Mouse (Mus musculus): ENCODE results near the gene Prdm13. TPM values are rescaled to one million over a fixed set of nuclear protein-coding genes. Genes with fewer than 3 reads are reported as not detected.
A peak's percentile ranks its signal among the peaks of the same experiment; 100 is the strongest.

Prdm13 gene
- polyA plus RNA-seq (2014; fragmentation: Nextera tagmentation; extraction: Ambion mirVana), result 0.36 and 0.50 TPM in 2 replicates

DNA sequence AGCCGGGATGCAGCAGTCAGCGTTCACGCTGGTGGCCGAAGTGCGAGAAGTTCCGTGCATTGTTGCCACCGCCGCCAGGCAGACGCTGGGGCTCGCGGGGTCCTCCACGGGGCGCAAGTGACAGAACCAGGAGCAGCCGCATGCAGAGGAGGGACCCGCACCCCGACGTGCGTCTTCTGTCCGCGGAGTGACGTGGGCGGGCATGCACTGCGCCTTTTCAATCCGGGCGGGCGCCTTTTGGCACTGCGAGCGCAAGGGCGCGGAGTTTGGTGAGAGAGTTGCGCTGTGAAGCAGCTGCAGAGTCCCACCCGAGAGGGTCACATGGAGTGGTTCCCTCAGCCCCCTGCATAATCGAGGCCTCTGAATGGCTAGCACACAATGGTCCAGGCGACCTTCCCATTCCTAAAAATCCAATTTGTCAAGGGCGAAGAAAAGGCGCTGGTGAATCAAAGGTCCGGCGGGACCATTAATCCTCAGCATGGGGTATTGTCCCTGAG lies at the start of gene Prdm13:
Gene Prdm13 (minus strand): TSS at position 369 of the 497 bp plus-strand sequence.
- peak; percentile 76 for ATAC-seq (ENCODE audit: low read depth)
- Histone ChIP-seq H3K4me1 (ENCODE audit: control insufficient read depth, insufficient read depth, low read length) (peaks cover 13% of the 10 kb centered on the region; the same call in 1 of the 2 replicates), H3K9me3 (ENCODE audit: control insufficient read depth, low read length) (no peaks in the 10 kb centered on the region), H3K4me2 (ENCODE audit: low read depth, low read length) (peak within 1 kb of the TSS; percentile 33), H3K27me3 (ENCODE audit: control insufficient read depth, insufficient read depth, low read length) (peaks cover 45% of the 10 kb centered on the region), H3K4me3 (ENCODE audit: low read depth, low read length) (peak within 1 kb of the TSS; percentile 24), H3K36me3 (ENCODE audit: control insufficient read depth, insufficient read depth, low read length) (no peaks in the 10 kb centered on the region), H3K27ac (ENCODE audit: low read depth, low read length) (no peak within 1 kb of the TSS), H3K9ac (replicated peaks; ENCODE audit: low read depth, low read length) (no peak within 1 kb of the TSS)
- under 1% methylated on average over 37 of the region's 38 CpGs for WGBS

DNA sequence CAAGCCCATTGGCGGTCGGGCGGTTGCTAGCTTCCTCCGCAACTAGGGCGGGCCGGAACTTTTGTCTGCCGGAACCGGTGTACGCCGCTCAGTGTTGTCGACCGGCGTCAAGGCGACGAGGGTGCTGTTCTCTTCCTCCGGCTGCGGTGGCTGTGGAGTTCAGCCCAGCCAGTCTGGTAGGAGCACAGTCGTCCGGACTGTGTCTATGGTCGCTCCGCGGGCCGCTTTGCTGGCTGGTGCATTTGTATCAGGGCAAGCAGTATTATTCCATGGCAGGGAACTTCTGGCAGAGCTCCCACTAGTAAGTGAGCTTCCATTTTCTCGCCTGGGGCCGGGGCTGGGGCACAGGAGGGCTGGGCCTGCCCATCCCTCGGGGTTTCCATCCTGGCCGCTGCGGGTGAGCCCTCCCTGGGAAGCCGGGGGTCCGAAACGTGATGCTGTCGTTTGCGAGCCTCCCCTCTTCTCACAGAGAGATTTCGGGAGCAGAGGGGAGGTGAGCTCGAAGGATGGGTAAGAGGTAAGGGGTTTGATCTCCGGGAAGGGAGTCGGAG lies 41.9 kb upstream of the Prdm13 start, which contains the start of gene Ccnc:
Gene Ccnc (plus strand): TSS at position 87 of the 551 bp plus-strand sequence.
- peak; percentile 99 for ATAC-seq (ENCODE audit: low read depth)
- H3K9ac ChIP-seq (replicated peaks; ENCODE audit: low read depth, low read length), result peak within 1 kb of the TSS; percentile 70
- WGBS, result under 1% methylated on average over 37 of the region's 37 CpGs
- peaks cover 6% of the 10 kb centered on the region; the same call in 1 of the 2 replicates for H3K4me1 ChIP-seq (ENCODE audit: control insufficient read depth, insufficient read depth, low read length)
- peak within 1 kb of the TSS; percentile 48 for H3K4me3 ChIP-seq (ENCODE audit: low read depth, low read length)
- H3K9me3 ChIP-seq (ENCODE audit: control insufficient read depth, low read length), result no peaks in the 10 kb centered on the region
- H3K27me3 ChIP-seq (ENCODE audit: control insufficient read depth, insufficient read depth, low read length), result no peaks in the 10 kb centered on the region
- peak within 1 kb of the TSS; percentile 60 for H3K4me2 ChIP-seq (ENCODE audit: low read depth, low read length)
- H3K36me3 ChIP-seq (ENCODE audit: control insufficient read depth, insufficient read depth, low read length), result peaks cover 1% of the 10 kb centered on the region; the same call in 1 of the 2 replicates
- peak within 1 kb of the TSS; percentile 63 for H3K27ac ChIP-seq (ENCODE audit: low read depth, low read length)

DNA sequence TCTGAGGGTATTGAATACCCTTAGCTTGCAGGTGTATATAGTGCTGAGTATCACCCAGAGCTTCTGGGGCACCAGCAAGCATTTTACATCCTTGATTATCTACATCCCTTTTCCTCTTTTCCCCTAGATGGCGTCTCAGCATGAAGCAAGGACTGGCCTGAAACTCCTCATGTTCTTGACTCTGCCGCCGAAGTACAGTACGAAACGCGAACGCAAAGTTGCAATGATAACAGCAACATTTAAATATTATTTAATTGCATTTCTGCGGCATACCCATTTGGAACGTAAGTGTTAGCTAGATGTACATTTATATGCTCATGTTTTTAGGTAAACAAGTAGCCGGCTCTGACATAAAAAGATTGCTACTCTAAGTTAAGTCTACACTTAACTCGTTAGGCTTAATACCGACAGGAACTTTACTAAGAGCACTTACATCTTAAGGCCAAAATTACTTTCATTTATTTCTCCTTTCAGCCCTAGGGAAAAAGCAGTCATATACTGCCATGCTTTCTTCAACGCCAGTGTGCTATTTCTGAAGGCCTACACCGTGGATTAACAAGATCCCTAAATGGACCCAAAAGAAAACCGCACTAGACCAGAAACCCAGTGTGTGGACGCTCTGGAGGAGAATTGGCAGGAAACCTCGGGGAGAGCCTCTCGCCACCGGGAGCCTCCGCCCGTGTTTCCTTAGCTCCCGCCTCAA lies 41.3 kb upstream of the Prdm13 start:
- WGBS, result 1% methylated on average over 22 of the region's 22 CpGs
- ATAC-seq (ENCODE audit: low read depth), result peak; percentile 73
- Histone ChIP-seq H3K36me3 (ENCODE audit: control insufficient read depth, insufficient read depth, low read length) (no peaks in the 10 kb centered on the region), H3K4me1 (ENCODE audit: control insufficient read depth, insufficient read depth, low read length) (peaks cover 6% of the 10 kb centered on the region; the same call in 1 of the 2 replicates), H3K9ac (replicated peaks; ENCODE audit: low read depth, low read length) (peak overlapping the region; percentile 70), H3K27me3 (ENCODE audit: control insufficient read depth, insufficient read depth, low read length) (no peaks in the 10 kb centered on the region), H3K9me3 (ENCODE audit: control insufficient read depth, low read length) (no peaks in the 10 kb centered on the region), H3K4me3 (ENCODE audit: low read depth, low read length) (peak overlapping the region; percentile 48), H3K4me2 (ENCODE audit: low read depth, low read length) (peak overlapping the region; percentile 60), H3K27ac (ENCODE audit: low read depth, low read length) (peak overlapping the region; percentile 63)

DNA sequence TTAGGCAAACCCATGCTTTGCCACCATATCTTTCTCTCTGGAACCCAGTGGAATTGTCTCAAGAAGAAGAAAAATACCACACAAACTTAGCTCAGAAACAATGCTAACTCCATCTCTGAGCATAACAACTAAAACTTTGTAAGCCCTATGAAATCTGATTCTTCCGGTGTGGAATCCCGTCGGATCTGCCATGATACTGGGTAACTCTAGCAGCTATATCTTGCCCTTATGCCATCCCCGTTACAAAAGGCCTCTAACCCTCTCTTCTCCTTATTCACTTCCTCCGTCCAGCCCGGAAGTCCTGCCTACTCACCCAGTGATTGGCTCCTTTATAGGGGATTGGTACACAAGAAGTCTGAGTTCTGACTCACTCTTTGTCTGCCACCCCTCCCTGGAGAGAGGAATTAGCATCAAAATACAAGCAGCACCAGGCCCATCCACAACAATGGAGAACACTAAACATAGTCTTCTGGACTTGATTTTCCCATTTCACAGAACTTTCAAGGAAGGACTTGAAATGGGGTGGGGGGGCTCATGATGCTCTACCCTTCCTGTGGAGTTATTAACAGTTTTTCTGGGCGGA lies 37.1 kb upstream of the Prdm13 start:
- 42% methylated on average over 7 of the region's 7 CpGs for WGBS
- H3K27me3 ChIP-seq (ENCODE audit: control insufficient read depth, insufficient read depth, low read length), result no peaks in the 10 kb centered on the region
- H3K4me1 ChIP-seq (ENCODE audit: control insufficient read depth, insufficient read depth, low read length), result no peaks in the 10 kb centered on the region
- no peak overlapping the region for H3K27ac ChIP-seq (ENCODE audit: low read depth, low read length)
- no peak for ATAC-seq (ENCODE audit: low read depth)
- H3K36me3 ChIP-seq (ENCODE audit: control insufficient read depth, insufficient read depth, low read length), result no peaks in the 10 kb centered on the region
- no peaks in the 10 kb centered on the region for H3K9me3 ChIP-seq (ENCODE audit: control insufficient read depth, low read length)
- H3K4me3 ChIP-seq (ENCODE audit: low read depth, low read length), result no peak overlapping the region
- H3K4me2 ChIP-seq (ENCODE audit: low read depth, low read length), result no peak overlapping the region
- no peak overlapping the region for H3K9ac ChIP-seq (replicated peaks; ENCODE audit: low read depth, low read length)

DNA sequence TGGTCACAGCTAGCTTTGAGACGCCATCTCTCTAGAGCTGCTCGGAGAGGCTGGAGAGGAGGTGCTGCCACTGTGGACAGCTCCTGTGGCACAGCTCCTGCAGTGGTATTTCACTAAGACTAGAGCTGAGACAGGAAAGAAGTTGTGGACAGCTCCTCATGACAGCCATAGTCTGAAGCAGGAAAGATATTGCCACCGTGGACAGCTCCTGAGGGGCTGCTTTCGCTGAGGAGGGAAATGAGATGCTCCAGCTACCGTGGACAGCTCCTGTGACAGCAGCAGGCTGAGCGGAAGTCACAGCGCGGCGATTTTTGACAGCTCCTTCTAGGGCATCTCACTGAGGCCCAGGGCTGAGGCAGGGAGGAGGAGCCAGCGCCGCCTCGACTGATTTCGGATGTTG lies 26.4 kb upstream of the Prdm13 start:
- ATAC-seq (ENCODE audit: low read depth), result peak; percentile 82; the same call in 1 of the 2 replicates
- Histone ChIP-seq H3K27ac (ENCODE audit: low read depth, low read length) (no peak overlapping the region), H3K36me3 (ENCODE audit: control insufficient read depth, insufficient read depth, low read length) (no peaks in the 10 kb centered on the region), H3K4me1 (ENCODE audit: control insufficient read depth, insufficient read depth, low read length) (no peaks in the 10 kb centered on the region), H3K9ac (replicated peaks; ENCODE audit: low read depth, low read length) (no peak overlapping the region), H3K4me2 (ENCODE audit: low read depth, low read length) (peak overlapping the region; percentile 9; the same call in 1 of the 2 replicates), H3K4me3 (ENCODE audit: low read depth, low read length) (no peak overlapping the region), H3K9me3 (ENCODE audit: control insufficient read depth, low read length) (no peaks in the 10 kb centered on the region), H3K27me3 (ENCODE audit: control insufficient read depth, insufficient read depth, low read length) (no peaks in the 10 kb centered on the region)
- 7% methylated on average over 13 of the region's 13 CpGs for WGBS

DNA sequence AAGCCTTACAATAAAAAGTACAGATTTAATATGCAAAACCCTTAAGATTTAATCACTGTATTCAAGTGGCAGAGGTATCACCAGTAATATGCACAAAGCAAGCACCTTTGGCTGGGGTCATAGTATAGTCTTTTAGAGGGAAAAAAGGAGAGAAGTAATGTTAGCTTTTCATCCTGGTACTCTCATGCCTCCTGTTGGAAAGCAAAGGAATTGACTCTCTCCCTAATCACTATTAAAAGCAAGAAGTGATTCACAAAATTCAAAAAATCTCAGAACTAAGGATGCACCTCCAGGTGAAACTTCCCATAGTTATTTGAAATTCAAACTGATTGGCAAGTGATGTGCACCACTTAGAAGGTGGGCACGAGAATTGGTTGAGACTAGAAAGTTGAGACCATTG lies 19.3 kb upstream of the Prdm13 start:
- H3K4me3 ChIP-seq (ENCODE audit: low read depth, low read length), result no peak overlapping the region
- no peaks in the 10 kb centered on the region for H3K27me3 ChIP-seq (ENCODE audit: control insufficient read depth, insufficient read depth, low read length)
- ATAC-seq (ENCODE audit: low read depth), result no peak
- H3K9ac ChIP-seq (replicated peaks; ENCODE audit: low read depth, low read length), result no peak overlapping the region
- WGBS, result 56% methylated on average over 1 of the region's 1 CpGs
- no peak overlapping the region for H3K27ac ChIP-seq (ENCODE audit: low read depth, low read length)
- H3K4me1 ChIP-seq (ENCODE audit: control insufficient read depth, insufficient read depth, low read length), result no peaks in the 10 kb centered on the region
- no peak overlapping the region for H3K4me2 ChIP-seq (ENCODE audit: low read depth, low read length)
- H3K9me3 ChIP-seq (ENCODE audit: control insufficient read depth, low read length), result no peaks in the 10 kb centered on the region
- H3K36me3 ChIP-seq (ENCODE audit: control insufficient read depth, insufficient read depth, low read length), result no peaks in the 10 kb centered on the region

DNA sequence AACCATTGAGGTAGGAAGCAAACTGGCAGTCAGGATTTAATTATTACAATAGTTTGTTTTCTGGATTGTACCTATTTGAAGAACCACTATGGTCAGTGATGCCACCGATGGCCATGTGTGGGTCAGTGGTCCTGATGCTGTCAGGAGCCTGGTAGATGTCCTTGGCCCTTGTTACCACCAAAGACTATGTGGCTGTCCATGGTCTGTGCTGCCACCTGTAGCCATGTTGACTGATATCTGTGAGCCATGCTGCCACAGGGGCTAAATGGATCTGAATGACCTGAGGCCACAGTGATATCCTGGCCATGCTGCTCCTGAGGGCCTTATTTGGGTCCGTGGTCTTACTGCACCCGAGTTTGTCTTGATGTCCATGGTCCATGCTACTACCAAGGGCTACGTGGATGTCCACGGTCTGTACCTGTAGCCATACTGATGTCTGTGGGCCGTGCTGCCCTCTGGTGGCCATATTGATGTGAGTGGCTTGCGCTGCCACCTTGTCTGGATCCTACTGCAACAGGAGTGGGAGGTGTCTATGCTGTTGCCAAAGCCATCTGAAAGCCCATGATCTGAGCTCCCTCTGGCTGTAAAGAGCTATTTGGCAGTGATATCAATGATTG lies 10.0 kb upstream of the Prdm13 start:
- H3K9ac ChIP-seq (replicated peaks; ENCODE audit: low read depth, low read length), result no peak overlapping the region
- no peak overlapping the region for H3K4me2 ChIP-seq (ENCODE audit: low read depth, low read length)
- ATAC-seq (ENCODE audit: low read depth), result peak; percentile 61; the same call in 1 of the 2 replicates
- H3K36me3 ChIP-seq (ENCODE audit: control insufficient read depth, insufficient read depth, low read length), result no peaks in the 10 kb centered on the region
- H3K4me1 ChIP-seq (ENCODE audit: control insufficient read depth, insufficient read depth, low read length), result no peaks in the 10 kb centered on the region
- no peak overlapping the region for H3K4me3 ChIP-seq (ENCODE audit: low read depth, low read length)
- 29% methylated on average over 7 of the region's 7 CpGs for WGBS
- peaks cover 10% of the 10 kb centered on the region for H3K27me3 ChIP-seq (ENCODE audit: control insufficient read depth, insufficient read depth, low read length)
- H3K9me3 ChIP-seq (ENCODE audit: control insufficient read depth, low read length), result no peaks in the 10 kb centered on the region
- H3K27ac ChIP-seq (ENCODE audit: low read depth, low read length), result no peak overlapping the region

DNA sequence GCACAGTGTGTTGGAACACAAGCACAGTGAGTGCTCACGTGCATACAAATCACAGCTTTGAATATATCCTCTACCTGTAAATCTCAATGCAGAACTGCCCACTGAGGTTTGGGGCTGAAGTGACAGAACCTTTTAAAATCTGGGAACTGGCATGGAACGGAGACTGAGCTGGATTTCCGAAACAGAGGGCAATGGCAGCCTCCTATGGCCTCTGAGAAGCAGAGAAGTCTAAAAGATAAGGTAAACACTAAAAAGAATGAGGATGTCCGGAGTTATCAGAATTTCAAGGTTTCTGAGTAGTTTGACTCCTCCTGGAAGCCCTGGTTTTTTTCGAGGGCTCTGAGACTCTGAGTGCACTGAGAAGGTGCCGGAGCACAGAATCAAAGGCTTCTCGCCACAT lies 4.5 kb upstream of the Prdm13 start:
- Histone ChIP-seq H3K27ac (ENCODE audit: low read depth, low read length) (no peak overlapping the region), H3K4me2 (ENCODE audit: low read depth, low read length) (no peak overlapping the region), H3K4me3 (ENCODE audit: low read depth, low read length) (no peak overlapping the region), H3K4me1 (ENCODE audit: control insufficient read depth, insufficient read depth, low read length) (peaks cover 13% of the 10 kb centered on the region; the same call in 1 of the 2 replicates), H3K9ac (replicated peaks; ENCODE audit: low read depth, low read length) (no peak overlapping the region), H3K27me3 (ENCODE audit: control insufficient read depth, insufficient read depth, low read length) (peaks cover 41% of the 10 kb centered on the region), H3K36me3 (ENCODE audit: control insufficient read depth, insufficient read depth, low read length) (no peaks in the 10 kb centered on the region), H3K9me3 (ENCODE audit: control insufficient read depth, low read length) (no peaks in the 10 kb centered on the region)
- no peak for ATAC-seq (ENCODE audit: low read depth)
- 5% methylated on average over 7 of the region's 7 CpGs for WGBS
